Mouse (Mus musculus) lung, postnatal 36 days (tissue): Measurements from ENCODE around the gene Cyren.

ENCODE experiments used
- DNase-seq: peaks from one replicate; pipeline ENCODE4 v3.0.0; 2022; ENCODE audit warnings: mixed read lengths

Cyren gene

DNA sequence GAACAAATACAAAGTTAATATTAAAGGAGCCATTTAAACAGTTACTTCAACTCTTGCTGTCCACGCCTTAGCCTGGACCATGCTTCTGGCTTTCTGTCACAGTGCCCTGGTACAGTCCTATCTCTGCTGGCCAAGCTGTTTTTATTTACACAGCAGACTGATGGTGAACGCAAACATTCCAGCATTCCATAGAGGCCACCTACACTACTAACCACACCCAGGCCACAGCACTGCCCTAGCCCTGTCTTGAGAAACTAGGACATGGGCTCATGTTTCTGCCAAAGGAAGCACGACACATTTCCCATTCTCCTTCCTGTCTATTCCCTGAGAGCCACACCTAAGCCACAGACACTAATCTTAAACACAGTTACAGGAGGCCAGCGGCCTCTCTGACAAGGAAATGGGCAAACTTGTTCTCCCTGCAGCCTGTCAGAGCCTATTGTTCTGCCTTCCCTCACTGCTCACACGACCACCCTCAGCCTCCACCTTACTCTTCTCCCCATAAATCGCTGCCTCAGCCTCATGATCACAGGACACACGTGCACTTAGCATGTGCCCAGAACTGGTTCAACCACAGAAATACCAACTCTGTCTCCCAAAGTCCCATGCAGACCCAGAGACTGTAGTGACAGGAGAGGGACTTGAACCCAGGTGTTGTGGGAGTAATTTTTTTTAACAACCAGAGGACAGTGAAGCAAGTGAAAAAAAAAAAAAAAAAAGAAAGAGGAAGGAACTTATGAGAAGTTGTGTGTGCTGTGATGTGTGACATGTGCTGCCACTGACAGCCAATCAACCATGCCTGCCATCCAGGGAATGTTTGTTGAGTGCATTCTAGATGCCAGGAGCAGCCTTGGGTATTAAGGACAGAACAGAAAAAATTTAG is 11.9 kb downstream of the Cyren start:
- peak; percentile 90 for DNase-seq

DNA sequence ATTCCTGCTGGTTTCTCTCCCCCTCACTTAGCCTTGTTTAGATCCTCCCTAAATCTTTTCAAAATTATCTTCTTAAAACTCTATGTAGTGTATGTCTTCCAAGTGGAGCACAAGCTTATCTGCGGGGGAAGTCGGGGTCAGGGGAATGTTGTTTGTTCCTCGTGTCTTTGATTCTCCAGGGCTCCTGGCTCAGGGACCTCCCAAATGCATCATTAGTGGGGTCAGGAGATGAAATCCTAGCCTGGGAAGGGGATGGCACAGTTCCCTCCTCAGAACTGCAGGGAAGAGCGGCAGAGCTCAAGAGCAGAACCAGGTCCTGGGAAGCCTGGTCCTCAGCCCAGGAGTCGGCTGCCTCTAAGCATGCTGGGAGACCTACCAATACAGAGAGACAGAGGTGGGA is 12.6 kb downstream of the Cyren start:
- DNase-seq = no peak

DNA sequence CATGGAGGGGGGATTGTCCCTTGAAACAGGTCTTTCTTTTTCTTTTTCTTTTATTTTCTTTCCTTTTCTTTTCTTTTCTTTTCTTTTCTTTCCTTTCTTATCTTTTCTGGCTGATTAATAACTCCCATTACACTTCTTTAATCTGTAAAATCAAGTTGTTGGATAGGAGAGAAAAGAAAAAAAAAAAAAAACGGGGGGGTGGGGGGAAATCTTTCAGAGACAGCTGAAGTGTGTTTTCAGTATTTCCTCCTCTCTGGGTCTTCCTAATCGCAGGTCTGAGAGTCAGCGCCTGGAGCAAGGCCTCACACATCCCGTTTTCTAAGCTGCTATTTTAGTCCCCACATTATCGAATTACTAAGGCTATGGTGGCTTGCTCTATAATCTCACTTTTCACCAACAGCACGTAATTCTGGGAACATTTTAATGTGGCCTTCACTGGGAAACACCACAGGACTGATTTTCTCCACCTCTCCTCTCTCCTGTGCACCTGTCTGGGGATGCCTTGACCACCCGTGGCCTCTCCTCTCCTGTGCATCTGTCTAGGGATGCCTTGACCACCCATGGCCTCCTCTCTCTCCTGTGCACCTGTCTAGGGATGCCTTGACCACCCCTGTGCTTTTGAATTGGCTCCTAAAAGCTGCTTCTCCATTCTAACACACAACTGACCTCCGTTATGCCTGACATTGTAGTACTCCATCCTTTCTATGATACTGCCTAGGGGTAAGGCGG is 13.9 kb downstream of the Cyren start:
- DNase-seq = no peak

DNA sequence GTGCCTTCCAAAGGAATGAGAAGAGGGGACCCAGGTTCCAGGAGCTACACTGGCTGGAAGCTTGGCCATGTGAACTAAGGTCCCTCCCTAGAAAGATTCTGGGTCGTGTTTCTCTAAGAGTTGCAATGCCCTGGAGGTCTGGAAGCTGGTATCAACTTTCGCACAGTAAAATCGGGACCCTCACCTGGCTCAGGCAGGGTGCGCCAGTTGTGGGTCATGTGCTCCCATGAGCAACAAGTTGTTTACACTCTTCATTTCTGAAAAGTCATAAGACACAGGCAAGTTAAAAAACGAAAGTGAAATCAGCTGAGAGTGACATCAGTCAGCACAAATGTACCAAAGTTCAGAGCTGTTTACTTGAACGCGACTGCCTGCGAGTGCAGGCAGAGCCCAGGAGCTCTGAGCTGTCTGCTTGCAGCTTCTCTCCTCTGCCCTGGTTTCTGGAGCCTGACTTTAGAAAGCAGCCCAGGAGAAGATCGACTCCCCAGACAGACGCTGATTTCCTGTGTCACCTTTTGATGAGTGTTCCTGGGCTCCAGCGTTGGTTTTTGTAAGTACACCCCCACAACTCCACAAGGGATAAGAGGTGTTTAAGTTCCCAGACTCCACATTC is 15.0 kb downstream of the Cyren start, which contains the start of gene Tmem140:
Gene Tmem140, plus strand, starts transcription at position 356 of the 613 bp plus-strand sequence.
- peak; percentile 85 for DNase-seq

DNA sequence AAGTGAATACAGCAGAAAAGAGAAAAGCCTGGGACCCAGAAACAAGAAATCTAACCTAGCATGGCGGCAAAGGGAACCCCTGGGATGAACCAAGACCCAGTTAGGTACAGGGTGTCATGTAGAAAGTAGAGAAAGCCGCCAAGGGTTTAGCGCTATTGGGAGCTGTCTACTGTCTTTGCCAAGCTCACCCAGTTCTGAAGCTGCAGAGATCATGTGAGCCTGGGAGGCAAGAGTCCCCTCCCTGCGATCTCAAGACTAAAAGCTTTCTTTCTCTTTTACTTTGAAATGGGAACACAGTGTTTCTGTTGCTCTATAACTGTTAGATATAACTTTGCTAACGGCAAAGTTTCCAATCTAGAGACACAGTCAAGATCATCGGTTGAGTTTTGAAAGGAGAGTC is 15.5 kb downstream of the Cyren start:
- DNase-seq = peak; percentile 72

DNA sequence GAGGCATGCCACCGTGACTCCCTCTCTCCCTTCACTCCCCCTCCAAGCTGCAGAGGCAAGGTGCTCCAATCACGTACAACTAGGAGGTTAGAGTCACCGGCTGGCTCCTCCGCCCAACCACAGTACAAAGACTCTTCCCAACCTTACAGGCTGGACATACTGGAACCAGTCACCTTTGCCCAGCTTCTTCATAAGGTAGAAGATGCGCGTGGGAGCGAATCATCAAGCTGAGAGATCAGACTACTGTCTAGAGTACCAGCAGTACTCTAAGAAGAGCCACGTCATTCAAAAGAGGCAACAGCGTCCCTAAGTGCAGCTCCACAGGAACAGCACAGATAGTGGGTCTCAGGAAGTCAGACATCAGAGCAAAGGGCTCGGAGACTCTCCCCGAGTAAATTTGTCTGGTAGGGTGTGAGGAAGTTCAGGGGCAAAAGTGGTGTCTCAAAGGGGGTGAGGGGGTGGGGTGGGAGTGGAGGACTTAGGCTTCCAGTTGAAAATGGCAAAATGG is 16.3 kb downstream of the Cyren start:
- no peak for DNase-seq

DNA sequence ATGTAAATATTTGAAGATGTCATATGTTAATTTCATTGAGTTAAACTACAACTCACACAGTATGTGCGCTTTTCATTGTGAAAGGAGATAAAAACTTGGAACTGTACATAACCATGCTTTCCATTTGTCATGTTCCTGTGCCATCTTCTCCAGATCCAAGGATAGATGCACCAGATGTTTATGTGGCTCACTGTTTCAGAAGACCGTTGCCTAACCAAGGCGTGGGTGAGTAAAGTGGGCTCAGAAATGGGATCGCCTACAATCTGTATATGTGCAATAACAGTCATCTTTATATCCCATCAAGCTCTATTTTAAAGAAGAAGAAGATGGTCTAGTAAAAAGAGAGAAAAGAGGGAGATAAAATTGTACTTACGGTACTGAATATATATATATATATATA is 45.5 kb downstream of the Cyren start:
- no peak for DNase-seq

DNA sequence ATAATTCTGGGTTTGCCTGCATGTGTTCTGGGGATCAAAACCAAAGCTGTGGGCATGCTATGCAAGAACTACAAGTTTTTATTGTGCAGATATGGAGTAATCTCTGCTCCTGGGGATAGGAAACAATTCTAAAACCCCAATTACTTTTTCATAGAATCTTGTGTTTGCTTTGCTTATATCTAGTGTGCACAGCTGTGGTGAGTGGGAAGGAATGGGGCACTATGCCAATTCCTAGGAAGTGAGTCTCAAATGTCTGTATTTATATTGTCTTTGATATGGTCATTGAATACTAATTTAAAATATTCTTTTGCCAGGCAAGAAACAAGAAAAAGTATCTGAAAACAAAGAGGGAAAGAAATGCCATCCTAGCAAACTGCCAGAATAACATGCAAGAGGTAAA is 53.5 kb downstream of the Cyren start:
- no peak for DNase-seq
